Comparison of ENCODE assay signal across 8 mouse cellular contexts in the genomic region with DNA sequence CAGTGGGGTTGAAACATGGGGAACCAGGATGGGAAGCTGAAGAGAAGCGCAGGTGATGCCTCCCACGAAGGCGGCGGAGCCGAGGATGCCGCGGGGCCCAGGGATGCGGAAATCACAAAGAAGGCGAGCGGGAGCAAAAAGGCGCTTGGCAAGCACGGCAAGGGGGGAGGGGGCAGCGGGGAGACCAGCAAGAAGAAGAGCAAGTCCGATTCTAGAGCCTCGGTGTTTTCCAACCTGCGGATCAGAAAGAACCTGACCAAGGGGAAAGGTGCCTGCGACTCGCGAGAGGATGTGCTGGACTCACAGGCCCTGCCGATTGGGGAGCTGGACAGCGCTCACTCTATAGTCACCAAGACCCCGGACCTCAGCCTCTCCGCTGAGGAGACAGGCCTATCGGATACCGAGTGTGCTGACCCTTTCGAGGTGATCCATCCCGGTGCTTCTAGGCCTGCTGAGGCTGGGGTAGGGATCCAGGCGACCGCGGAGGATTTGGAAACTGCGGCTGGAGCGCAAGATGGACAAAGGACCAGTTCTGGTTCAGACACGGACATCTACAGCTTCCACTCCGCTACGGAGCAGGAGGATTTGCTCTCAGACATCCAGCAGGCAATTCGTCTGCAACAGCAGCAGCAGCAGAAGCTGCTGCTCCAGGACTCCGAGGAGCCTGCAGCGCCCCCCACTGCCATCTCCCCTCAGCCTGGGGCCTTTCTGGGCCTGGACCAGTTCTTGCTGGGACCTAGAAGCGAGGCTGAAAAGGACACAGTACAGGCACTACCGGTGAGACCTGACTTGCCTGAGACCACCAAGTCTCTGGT. TPM values are rescaled to one million over a fixed set of nuclear protein-coding genes. Genes with fewer than 3 reads are reported as not detected.
A peak's percentile ranks its signal among the peaks of the same experiment; 100 is the strongest.
DNase-seq lines count a peak whose midpoint lies in the region; ATAC-seq and TF ChIP-seq lines count a peak whose summit lies in the region.

No protein-coding gene starts in this region.

- H3K4me2 ChIP-seq in lung, embryonic 16.5 days (ENCODE audit: low read depth, low read length) = peak overlapping the region; percentile 99
- peak overlapping the region; percentile 57 for H3K4me2 ChIP-seq in liver, embryonic 14.5 days (ENCODE audit: low read depth)

- peaks cover 14% of the 10 kb centered on the region for H3K4me1 ChIP-seq in lung, embryonic 16.5 days (replicated peaks; ENCODE audit: control insufficient read depth, insufficient read depth, low read length)
- no peaks in the 10 kb centered on the region for H3K4me1 ChIP-seq in liver, embryonic 14.5 days (replicated peaks; ENCODE audit: control insufficient read depth in 2 of 2, insufficient read depth in 2 of 2, low read length in 1 of 2)

- WGBS in lung, embryonic 16.5 days = under 1% methylated on average over 40 of the region's 40 CpGs
- WGBS in liver, embryonic 14.5 days (ENCODE audit: insufficient replicate concordance) = under 1% methylated on average over 40 of the region's 40 CpGs

- peak overlapping the region; percentile 65 for H3K9ac ChIP-seq in lung, embryonic 16.5 days (ENCODE audit: low read length)
- H3K9ac ChIP-seq in liver, embryonic 14.5 days (replicated peaks) = no peak overlapping the region

- H3K27me3 ChIP-seq in lung, embryonic 16.5 days (ENCODE audit: control insufficient read depth, insufficient read depth, low read depth, low read length) = peaks cover 14% of the 10 kb centered on the region
- peaks cover 28% of the 10 kb centered on the region for H3K27me3 ChIP-seq in liver, embryonic 14.5 days (ENCODE audit: control insufficient read depth, insufficient read depth, low read length)

- H3K4me3 ChIP-seq in lung, embryonic 16.5 days (ENCODE audit: low read length) = peak overlapping the region; percentile 62
- peak overlapping the region; percentile 5 to 37; a peak in 3 of 4 replicates for H3K4me3 ChIP-seq in liver, embryonic 14.5 days (ENCODE audit: insufficient read depth in 1 of 2, low read depth in 2 of 2, low read length in 2 of 2)

- TF ChIP-seq CTCF in liver, embryonic 14.5 days (IDR thresholded peaks at IDR 0.05; ENCODE audit: low read depth) = no peak

- no peak for TF ChIP-seq EP300 in liver, embryonic 14.5 days (IDR thresholded peaks at IDR 0.05; ENCODE audit: low read depth)

- H3K9me3 ChIP-seq in lung, embryonic 16.5 days (ENCODE audit: control insufficient read depth, low read length) = no peaks in the 10 kb centered on the region
- no peaks in the 10 kb centered on the region for H3K9me3 ChIP-seq in liver, embryonic 14.5 days (ENCODE audit: control insufficient read depth, low read length)

- ATAC-seq in lung, embryonic 16.5 days (ENCODE audit: low read depth) = peak; percentile 62
- ATAC-seq in liver, embryonic 14.5 days (ENCODE audit: insufficient read depth) = peak; percentile 21; the same call in 1 of the 2 replicates

- H3K36me3 ChIP-seq in lung, embryonic 16.5 days (ENCODE audit: control insufficient read depth, insufficient read depth, low read length) = no peaks in the 10 kb centered on the region
- no peaks in the 10 kb centered on the region for H3K36me3 ChIP-seq in liver, embryonic 14.5 days (replicated peaks; ENCODE audit: control insufficient read depth, insufficient read depth, low read depth)

- H3K27ac ChIP-seq in lung, embryonic 16.5 days (ENCODE audit: low read length) = no peak overlapping the region
- H3K27ac ChIP-seq in liver, embryonic 14.5 days = no peak overlapping the region

- DNase-seq in lung, adult 18-20 months = no peak
- peak; percentile 27 to 67 for DNase-seq in cerebellum, postnatal 4 days (ENCODE audit: low spot score in 2 of 2)
- peak; percentile 23 for DNase-seq in gastrocnemius, postnatal 10 days
- DNase-seq in kidney, postnatal 4 days = peak; percentile 34 to 49
- no peak for DNase-seq in liver, embryonic 14.5 days (ENCODE audit: low read depth in 3 of 3, low spot score in 3 of 3)
- DNase-seq in ovary, postnatal 36 days (ENCODE audit: low spot score) = peak; percentile 20
- no peak for DNase-seq in adipocyte (ENCODE audit: low spot score)

RNA-seq across cellular contexts. Expression of a gene that starts 0.6 kb away (rescaled TPM):
- polyA plus RNA-seq in lung, embryonic 16.5 days (2015; fragmentation: Nextera tagmentation; extraction: Ambion mirVana) = 0.19 and 0.45 TPM in 2 replicates
- total RNA-seq in gastrocnemius, postnatal 10 days (2021) = 1 to 10 TPM; 1.2 to 1.6 TPM
- 0.03 and 0.17 TPM in 2 replicates for polyA plus RNA-seq in liver, embryonic 14.5 days (2012; rRNA removed)
- not detected in 2 replicates for polyA plus RNA-seq in liver, embryonic 14.5 days (2014; fragmentation: Nextera tagmentation; extraction: Ambion mirVana)

Comparison
In these comparisons a context has a peak if more than half of its experiments do, and no peak if none do; other contexts are left out.
1. DNase-seq: peak in cerebellum, postnatal 4 days (2 of 2), gastrocnemius, postnatal 10 days (single experiment), kidney, postnatal 4 days (2 of 2) and ovary, postnatal 36 days (single experiment); none in lung, adult 18-20 months (0 of 2), liver, embryonic 14.5 days (0 of 3) and adipocyte (single experiment).